Mouse (Mus musculus): ENCODE measurements at regions not wholly inside any gene's neighbourhood (a gene's known extent, or its start where the extent isn't known, plus 50 kb on each side); places are given as distances from the start of the nearest gene placed in this dataset.

DNA sequence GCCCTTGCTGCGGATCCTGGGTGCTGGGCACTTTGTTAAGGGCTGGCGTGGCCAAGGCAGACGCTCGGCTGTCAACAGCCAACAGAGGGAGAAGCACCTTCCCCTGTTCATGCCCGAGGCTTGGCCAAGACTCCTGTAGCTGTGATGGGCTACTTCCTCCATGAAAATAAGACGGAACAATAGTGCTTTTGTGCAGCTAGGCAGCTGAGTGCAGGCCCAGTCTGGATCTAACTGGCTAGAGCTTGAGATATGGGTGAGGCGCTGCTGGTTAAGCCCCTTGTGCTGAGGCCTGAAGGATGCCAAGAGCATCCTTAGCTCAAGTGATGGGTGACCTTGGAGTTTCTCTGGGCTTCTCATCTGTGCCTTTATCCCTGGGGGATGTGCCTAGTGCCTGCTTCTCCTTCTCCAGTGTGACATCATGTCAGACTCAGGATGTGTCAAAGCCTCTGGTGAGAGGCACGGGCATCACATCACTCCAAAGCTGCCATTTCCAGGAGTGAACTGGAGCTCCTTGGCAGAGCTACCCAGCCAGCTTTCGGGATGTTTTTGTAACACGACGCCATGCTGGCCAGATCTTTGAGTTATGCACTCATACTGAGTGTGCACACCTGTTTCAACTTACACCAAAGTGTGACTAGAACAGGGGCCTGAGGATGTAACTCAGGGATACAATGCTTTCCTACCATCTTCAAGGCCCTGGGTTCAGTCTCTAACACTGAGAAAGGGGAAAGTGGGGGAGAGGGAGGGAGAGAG is 360.1 kb upstream of the Tbx3 start:
- Histone ChIP-seq H3ac (ENCODE audit: control insufficient read depth, insufficient read length) (no peak overlapping the region), H3K27me3 (ENCODE audit: control insufficient read depth, insufficient read depth, insufficient read length) (no peaks in the 10 kb centered on the region), H3K4me3 (no peak overlapping the region), H3K36me3 (ENCODE audit: control insufficient read depth, insufficient read depth) (no peaks in the 10 kb centered on the region), H3K79me2 (ENCODE audit: control insufficient read depth, insufficient read depth) (no peaks in the 10 kb centered on the region), H3K4me2 (ENCODE audit: low read depth) (no peak overlapping the region)
- no peak for TF ChIP-seq SRF (IDR thresholded peaks at IDR 0.05; ENCODE audit: control insufficient read depth, insufficient read length, low read depth)
- TF ChIP-seq REST (IDR thresholded peaks at IDR 0.05; ENCODE audit: insufficient read depth, insufficient read length) = no peak
- TF ChIP-seq CEBPB (IDR thresholded peaks at IDR 0.05; ENCODE audit: insufficient read depth, poor library complexity, severe bottlenecking) = no peak
- no peak for TF ChIP-seq MAX (IDR thresholded peaks at IDR 0.05; ENCODE audit: low read depth)
- TF ChIP-seq POLR2AphosphoS2 (IDR thresholded peaks at IDR 0.05; ENCODE audit: insufficient read length, low read depth) = no peak
- no peak for TF ChIP-seq MYOD1 (IDR thresholded peaks at IDR 0.05; ENCODE audit: control insufficient read depth in 1 of 3, insufficient read length in 2 of 3, low read depth in 2 of 3)
- no peak for TF ChIP-seq USF1 (IDR thresholded peaks at IDR 0.05; ENCODE audit: low read depth)
- no peak for TF ChIP-seq TCF3 (IDR thresholded peaks at IDR 0.05; ENCODE audit: insufficient read length, low read depth)
- no peak for TF ChIP-seq POLR2A (IDR thresholded peaks at IDR 0.05; ENCODE audit: insufficient read length, low read depth)
- TF ChIP-seq MYOG (IDR thresholded peaks at IDR 0.05; ENCODE audit: control insufficient read depth in 1 of 3, insufficient read depth in 1 of 3, insufficient read length in 2 of 3, low read depth in 2 of 3) = no peak
- no peak for TF ChIP-seq E2F4 (IDR thresholded peaks at IDR 0.05; ENCODE audit: insufficient read depth)
- no peak for TF ChIP-seq TCF12 (IDR thresholded peaks at IDR 0.05; ENCODE audit: insufficient read depth, poor library complexity, severe bottlenecking)

DNA sequence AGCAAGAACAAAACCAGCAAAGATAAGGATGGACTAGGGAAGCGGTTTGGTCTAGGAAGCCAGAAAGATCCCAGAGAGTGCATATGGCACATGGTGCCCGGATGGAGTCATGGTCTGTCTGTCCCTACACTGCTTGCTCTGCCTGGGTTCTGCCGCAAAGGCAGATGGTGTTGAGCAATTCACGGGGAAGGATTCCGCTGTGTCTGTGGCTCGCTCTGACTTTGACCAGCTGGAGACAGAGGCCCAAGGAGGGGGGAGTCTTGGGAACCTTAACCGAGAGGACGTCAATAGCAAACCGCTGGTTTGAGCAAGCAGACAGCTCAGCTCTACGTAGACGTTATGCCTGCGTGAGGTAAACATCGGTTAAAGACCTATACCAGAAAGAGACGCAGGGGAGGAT is 357.7 kb upstream of the Tbx3 start:
- H3K36me3 ChIP-seq (ENCODE audit: control insufficient read depth, insufficient read depth) = no peaks in the 10 kb centered on the region
- TF ChIP-seq SRF (IDR thresholded peaks at IDR 0.05; ENCODE audit: control insufficient read depth, insufficient read length, low read depth) (no peak), MYOG (IDR thresholded peaks at IDR 0.05; ENCODE audit: control insufficient read depth in 1 of 3, insufficient read depth in 1 of 3, insufficient read length in 2 of 3, low read depth in 2 of 3) (no peak), MYOD1 (IDR thresholded peaks at IDR 0.05; ENCODE audit: control insufficient read depth in 1 of 3, insufficient read length in 2 of 3, low read depth in 2 of 3) (no peak), TCF3 (IDR thresholded peaks at IDR 0.05; ENCODE audit: insufficient read length, low read depth) (no peak), USF1 (IDR thresholded peaks at IDR 0.05; ENCODE audit: low read depth) (no peak), POLR2A (IDR thresholded peaks at IDR 0.05; ENCODE audit: insufficient read length, low read depth) (no peak), TCF12 (IDR thresholded peaks at IDR 0.05; ENCODE audit: insufficient read depth, poor library complexity, severe bottlenecking) (no peak), CEBPB (IDR thresholded peaks at IDR 0.05; ENCODE audit: insufficient read depth, poor library complexity, severe bottlenecking) (no peak), REST (IDR thresholded peaks at IDR 0.05; ENCODE audit: insufficient read depth, insufficient read length) (no peak), E2F4 (IDR thresholded peaks at IDR 0.05; ENCODE audit: insufficient read depth) (no peak), MAX (IDR thresholded peaks at IDR 0.05; ENCODE audit: low read depth) (no peak), POLR2AphosphoS2 (IDR thresholded peaks at IDR 0.05; ENCODE audit: insufficient read length, low read depth) (no peak)
- no peaks in the 10 kb centered on the region for H3K27me3 ChIP-seq (ENCODE audit: control insufficient read depth, insufficient read depth, insufficient read length)
- H3K79me2 ChIP-seq (ENCODE audit: control insufficient read depth, insufficient read depth) = no peaks in the 10 kb centered on the region
- no peak overlapping the region for H3K4me3 ChIP-seq
- H3K4me2 ChIP-seq (ENCODE audit: low read depth) = no peak overlapping the region
- H3ac ChIP-seq (ENCODE audit: control insufficient read depth, insufficient read length) = no peak overlapping the region

DNA sequence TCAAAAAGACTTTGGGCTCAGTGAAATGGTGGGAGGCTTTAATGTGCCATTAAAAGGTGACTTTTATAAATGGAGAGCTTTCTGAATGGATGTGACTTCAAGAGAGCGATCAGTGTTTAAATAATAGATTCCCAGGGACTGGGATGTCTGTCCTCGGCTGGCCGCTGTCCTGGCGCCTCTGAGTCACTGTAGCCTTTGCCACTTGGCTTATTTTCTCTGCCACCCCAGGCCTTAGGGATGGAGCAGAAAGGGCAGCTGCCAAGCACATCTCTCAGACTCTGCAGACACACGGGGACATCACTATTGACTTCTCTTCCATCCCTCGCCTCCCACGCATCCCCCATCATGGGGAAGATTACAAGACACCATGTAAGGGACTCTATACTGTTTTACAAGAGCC is 355.3 kb upstream of the Tbx3 start:
- H3K36me3 ChIP-seq (ENCODE audit: control insufficient read depth, insufficient read depth) = no peaks in the 10 kb centered on the region

DNA sequence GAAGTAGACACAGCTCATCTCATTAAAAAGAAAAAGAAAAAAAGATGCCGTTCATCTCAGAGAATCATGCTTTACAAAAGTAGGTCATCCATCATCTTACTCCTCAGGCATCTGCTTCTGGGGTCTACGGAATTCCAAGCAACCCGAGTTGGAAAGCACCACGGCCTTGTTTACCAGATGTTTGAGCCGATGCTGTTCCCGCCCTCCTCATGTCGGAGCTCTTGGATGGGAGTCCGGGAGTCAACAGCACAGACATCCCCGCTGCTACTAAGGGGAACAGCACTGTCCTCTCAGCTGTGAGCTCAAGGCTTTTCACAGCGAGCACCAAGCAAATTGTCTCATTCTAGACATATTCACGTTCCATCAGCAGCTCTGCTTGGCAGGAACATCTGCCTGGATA is 352.9 kb upstream of the Tbx3 start:
- no peak overlapping the region for H3K4me2 ChIP-seq (ENCODE audit: low read depth)
- H3K79me2 ChIP-seq (ENCODE audit: control insufficient read depth, insufficient read depth) = no peaks in the 10 kb centered on the region
- no peaks in the 10 kb centered on the region for H3K36me3 ChIP-seq (ENCODE audit: control insufficient read depth, insufficient read depth)
- TF ChIP-seq POLR2A (IDR thresholded peaks at IDR 0.05; ENCODE audit: insufficient read length, low read depth) (no peak), MAX (IDR thresholded peaks at IDR 0.05; ENCODE audit: low read depth) (no peak)
- no peak overlapping the region for H3ac ChIP-seq (ENCODE audit: control insufficient read depth, insufficient read length)
- H3K27me3 ChIP-seq (ENCODE audit: control insufficient read depth, insufficient read depth, insufficient read length) = no peaks in the 10 kb centered on the region
- H3K4me3 ChIP-seq = no peak overlapping the region

More for the DNA sequence above, 355.3 kb upstream of the Tbx3 start:
- Histone ChIP-seq H3ac (ENCODE audit: control insufficient read depth, insufficient read length) (no peak overlapping the region), H3K4me2 (ENCODE audit: low read depth) (no peak overlapping the region), H3K27me3 (ENCODE audit: control insufficient read depth, insufficient read depth, insufficient read length) (no peaks in the 10 kb centered on the region), H3K79me2 (ENCODE audit: control insufficient read depth, insufficient read depth) (no peaks in the 10 kb centered on the region), H3K4me3 (no peak overlapping the region)
- TF ChIP-seq SRF (IDR thresholded peaks at IDR 0.05; ENCODE audit: control insufficient read depth, insufficient read length, low read depth) (no peak), MAX (IDR thresholded peaks at IDR 0.05; ENCODE audit: low read depth) (no peak), REST (IDR thresholded peaks at IDR 0.05; ENCODE audit: insufficient read depth, insufficient read length) (no peak), USF1 (IDR thresholded peaks at IDR 0.05; ENCODE audit: low read depth) (no peak), MYOG (IDR thresholded peaks at IDR 0.05; ENCODE audit: control insufficient read depth in 1 of 3, insufficient read depth in 1 of 3, insufficient read length in 2 of 3, low read depth in 2 of 3) (no peak)

DNA sequence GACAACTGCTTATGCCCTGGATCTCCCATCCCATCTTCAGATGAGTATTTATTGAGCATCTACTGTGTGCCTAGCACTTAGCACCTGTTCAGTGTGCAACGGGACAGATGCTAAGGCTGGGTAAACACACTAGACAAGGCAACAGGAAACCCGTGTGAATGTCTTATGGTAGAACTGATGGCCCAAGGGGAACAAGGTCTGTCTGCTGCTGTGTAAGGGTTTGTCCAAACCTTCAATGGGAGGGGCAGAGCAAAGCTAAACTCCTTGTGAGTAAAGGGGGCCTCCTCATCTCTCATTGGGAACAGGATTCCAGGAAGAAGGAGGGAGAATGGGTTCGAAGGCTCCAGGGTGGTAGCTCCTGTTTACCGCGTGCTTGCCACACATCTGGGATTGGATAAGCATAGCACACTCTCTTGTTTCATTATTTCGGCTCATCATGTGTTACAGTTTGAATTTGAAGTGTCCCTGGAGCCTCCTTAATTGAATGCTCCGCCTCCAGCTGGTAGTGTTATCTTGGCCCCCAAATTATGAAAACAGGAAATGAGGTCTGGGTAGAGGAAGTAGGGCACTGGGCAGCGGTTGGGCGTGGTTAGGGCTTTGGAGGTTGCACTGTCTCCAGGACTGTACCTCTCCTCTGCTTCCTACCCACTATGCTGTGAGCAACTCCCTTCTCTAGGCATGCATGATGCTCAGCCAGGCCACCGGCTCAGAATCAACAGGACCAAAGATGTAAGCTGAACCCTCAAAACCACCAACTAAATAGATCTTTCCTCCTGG is 348.9 kb upstream of the Tbx3 start:
- H3K4me3 ChIP-seq = no peak overlapping the region
- no peaks in the 10 kb centered on the region for H3K36me3 ChIP-seq (ENCODE audit: control insufficient read depth, insufficient read depth)
- H3K27me3 ChIP-seq (ENCODE audit: control insufficient read depth, insufficient read depth, insufficient read length) = no peaks in the 10 kb centered on the region
- H3ac ChIP-seq (ENCODE audit: control insufficient read depth, insufficient read length) = no peak overlapping the region
- no peaks in the 10 kb centered on the region for H3K79me2 ChIP-seq (ENCODE audit: control insufficient read depth, insufficient read depth)
- H3K4me2 ChIP-seq (ENCODE audit: low read depth) = no peak overlapping the region
- no peak for TF ChIP-seq SRF (IDR thresholded peaks at IDR 0.05; ENCODE audit: control insufficient read depth, insufficient read length, low read depth)
- no peak for TF ChIP-seq TCF12 (IDR thresholded peaks at IDR 0.05; ENCODE audit: insufficient read depth, poor library complexity, severe bottlenecking)
- TF ChIP-seq CEBPB (IDR thresholded peaks at IDR 0.05; ENCODE audit: insufficient read depth, poor library complexity, severe bottlenecking) = no peak
- TF ChIP-seq TCF3 (IDR thresholded peaks at IDR 0.05; ENCODE audit: insufficient read length, low read depth) = no peak
- TF ChIP-seq E2F4 (IDR thresholded peaks at IDR 0.05; ENCODE audit: insufficient read depth) = no peak
- TF ChIP-seq MAX (IDR thresholded peaks at IDR 0.05; ENCODE audit: low read depth) = no peak
- TF ChIP-seq POLR2AphosphoS2 (IDR thresholded peaks at IDR 0.05; ENCODE audit: insufficient read length, low read depth) = no peak
- no peak for TF ChIP-seq MYOD1 (IDR thresholded peaks at IDR 0.05; ENCODE audit: control insufficient read depth in 1 of 3, insufficient read length in 2 of 3, low read depth in 2 of 3)
- TF ChIP-seq USF1 (IDR thresholded peaks at IDR 0.05; ENCODE audit: low read depth) = no peak
- no peak for TF ChIP-seq POLR2A (IDR thresholded peaks at IDR 0.05; ENCODE audit: insufficient read length, low read depth)
- no peak for TF ChIP-seq REST (IDR thresholded peaks at IDR 0.05; ENCODE audit: insufficient read depth, insufficient read length)
